Mouse (Mus musculus) forebrain, embryonic 14.5 days (tissue): Measurements from ENCODE around the gene Osbp2. TPM values are rescaled to one million over a fixed set of nuclear protein-coding genes. Genes with fewer than 3 reads are reported as not detected.

Experiments used
- ATAC-seq: fragments of 200-750 bp; cut with Nextera tagmentation; 2 replicates; pipeline ENCODE4 v1.8.0; 2017; ENCODE audit warnings: mild to moderate bottlenecking, moderate library complexity
- DNase-seq: peaks from one replicate; pipeline ENCODE4 v3.0.0-alpha.2; 2015; ENCODE audit warnings: low spot score
- H3K27ac ChIP-seq: fragments of 300-500 bp; sonication (generic); 2 replicates; pipeline ENCODE4 v1.5.1; 2014; ENCODE audit warnings: low read depth, mild to moderate bottlenecking, control low read depth, low read length, moderate library complexity
- H3K27me3 ChIP-seq: fragments of 300-500 bp; sonication (generic); replicated peaks from 2 replicates; pipeline ENCODE4 v1.6.1; 2014; ENCODE audit warnings: low read length, control low read depth, mixed read lengths; ENCODE audit not compliant: control insufficient read depth, insufficient read depth
- H3K36me3 ChIP-seq: fragments of 300-500 bp; sonication (generic); 2 replicates; pipeline ENCODE4 v1.6.1; 2014; ENCODE audit warnings: low read length, control low read depth; ENCODE audit not compliant: control insufficient read depth, insufficient read depth
- H3K4me1 ChIP-seq: fragments of 300-500 bp; sonication (generic); 2 replicates; pipeline ENCODE4 v1.6.1; 2014; ENCODE audit warnings: antibody characterized with exemption, low read length, control low read depth; ENCODE audit not compliant: control insufficient read depth, insufficient read depth
- H3K4me2 ChIP-seq: fragments of 300-500 bp; sonication (generic); 2 replicates; pipeline ENCODE4 v1.6.1; 2014; ENCODE audit warnings: mild to moderate bottlenecking, control low read depth, low read length
- H3K4me3 ChIP-seq: fragments of 300-500 bp; sonication (generic); 2 replicates; pipeline ENCODE4 v1.5.1; 2014; ENCODE audit warnings: low read depth, low read length, control low read depth
- H3K9ac ChIP-seq: fragments of 300-500 bp; sonication (generic); 2 replicates; pipeline ENCODE4 v1.6.1; 2014; ENCODE audit warnings: mild to moderate bottlenecking, low read length, control low read depth, moderate library complexity
- H3K9me3 ChIP-seq: fragments of 300-500 bp; sonication (generic); replicated peaks from 2 replicates; pipeline ENCODE4 v1.6.1; 2016; ENCODE audit warnings: low read length, control low read depth, mixed read lengths; ENCODE audit not compliant: control insufficient read depth
- WGBS: fragments of 180-500 bp; shearing (Covaris S2); extraction: QIAGEN DNeasy Blood & Tissue Kit; methylation state at CpG from one replicate; pipeline ENCODE4 v1.1.7; 2014; 5-methylcytosine and 5-hydroxymethylcytosine counted together
- polyA plus RNA-seq: library from polyadenylated mRNA; unstranded; fragments of >200 nt; fragmentation: Nextera tagmentation; extraction: Ambion mirVana; gene quantifications from 2 replicates; pipeline ENCODE4 v1.2.1, GENCODE M21; 2014

The Osbp2 gene
- polyA plus RNA-seq, 1 experiment from 2014 or later: 7.4 TPM

- ATAC-seq: no peak
Measured at GRCm38 (mm10) chr11:3742449-3742848, 121.3 kb downstream of the Osbp2 start.

GRCm38 (mm10) chr11:3741183-3741582 is 122.5 kb downstream of the Osbp2 start:
- DNase-seq (peak; percentile 52), ATAC-seq (no peak)
- Histone ChIP-seq H3K4me3 (no peak overlapping the region), H3K27ac (no peak overlapping the region), H3K36me3 (no peaks in the 10 kb centered on the region), H3K27me3 (no peaks in the 10 kb centered on the region), H3K9ac (no peak overlapping the region), H3K4me1 (no peaks in the 10 kb centered on the region), H3K9me3 (no peaks in the 10 kb centered on the region), H3K4me2 (no peak overlapping the region)
- WGBS: 80% methylated on average over 12 of the region's 12 CpGs

More at GRCm38 (mm10) chr11:3742449-3742848, 121.3 kb downstream of the Osbp2 start:
- Histone ChIP-seq H3K4me3 (no peak overlapping the region), H3K27me3 (no peaks in the 10 kb centered on the region), H3K9me3 (no peaks in the 10 kb centered on the region), H3K27ac (no peak overlapping the region), H3K9ac (no peak overlapping the region), H3K36me3 (no peaks in the 10 kb centered on the region), H3K4me2 (no peak overlapping the region), H3K4me1 (no peaks in the 10 kb centered on the region)
- 81% methylated on average over 8 of the region's 8 CpGs for WGBS
- DNase-seq: no peak

- Histone ChIP-seq H3K4me2 (no peak overlapping the region), H3K36me3 (no peaks in the 10 kb centered on the region), H3K27me3 (no peaks in the 10 kb centered on the region), H3K4me1 (peaks cover 6% of the 10 kb centered on the region; the same call in 1 of the 2 replicates), H3K9ac (no peak overlapping the region), H3K4me3 (no peak overlapping the region), H3K27ac (no peak overlapping the region), H3K9me3 (no peaks in the 10 kb centered on the region)
- WGBS: 86% methylated on average over 2 of the region's 2 CpGs
- ATAC-seq: no peak
- DNase-seq: no peak
Measured at GRCm38 (mm10) chr11:3738778-3739177, 124.9 kb downstream of the Osbp2 start.

GRCm38 (mm10) chr11:3735715-3736114 is 128.0 kb downstream of the Osbp2 start:
- ATAC-seq (no peak), DNase-seq (no peak)
- no peak overlapping the region for H3K9ac ChIP-seq
- no peak overlapping the region for H3K4me3 ChIP-seq
- no peaks in the 10 kb centered on the region for H3K36me3 ChIP-seq
- H3K27ac ChIP-seq: no peak overlapping the region
- no peak overlapping the region for H3K4me2 ChIP-seq
- H3K4me1 ChIP-seq: peaks cover 6% of the 10 kb centered on the region; the same call in 1 of the 2 replicates
- H3K9me3 ChIP-seq: no peaks in the 10 kb centered on the region
- no peaks in the 10 kb centered on the region for H3K27me3 ChIP-seq
- 85% methylated on average over 11 of the region's 11 CpGs for WGBS

- no peaks in the 10 kb centered on the region for H3K27me3 ChIP-seq
- H3K4me3 ChIP-seq: no peak overlapping the region
- no peaks in the 10 kb centered on the region for H3K9me3 ChIP-seq
- no peaks in the 10 kb centered on the region for H3K36me3 ChIP-seq
- peak overlapping the region; percentile 13; the same call in 1 of the 2 replicates for H3K9ac ChIP-seq
- ATAC-seq (peak; percentile 46; the same call in 1 of the 2 replicates), DNase-seq (peak; percentile 79)
- WGBS: 69% methylated on average over 14 of the region's 14 CpGs
- no peak overlapping the region for H3K4me2 ChIP-seq
- H3K27ac ChIP-seq: peak overlapping the region; percentile 79
- H3K4me1 ChIP-seq: peaks cover 6% of the 10 kb centered on the region; the same call in 1 of the 2 replicates
Measured at GRCm38 (mm10) chr11:3733933-3734636, 129.6 kb downstream of the Osbp2 start.

GRCm38 (mm10) chr11:3731469-3731868 is 132.2 kb downstream of the Osbp2 start:
- Histone ChIP-seq H3K9ac (no peak overlapping the region), H3K36me3 (no peaks in the 10 kb centered on the region), H3K4me2 (no peak overlapping the region), H3K4me1 (peaks cover 6% of the 10 kb centered on the region; the same call in 1 of the 2 replicates), H3K9me3 (no peaks in the 10 kb centered on the region), H3K27me3 (no peaks in the 10 kb centered on the region), H3K4me3 (no peak overlapping the region), H3K27ac (no peak overlapping the region)
- ATAC-seq (no peak), DNase-seq (no peak)
- 84% methylated on average over 4 of the region's 4 CpGs for WGBS

GRCm38 (mm10) chr11:3727438-3728105 is 136.1 kb downstream of the Osbp2 start:
- Histone ChIP-seq H3K27ac (no peak overlapping the region), H3K36me3 (no peaks in the 10 kb centered on the region), H3K4me2 (no peak overlapping the region), H3K9ac (no peak overlapping the region), H3K4me3 (no peak overlapping the region), H3K9me3 (no peaks in the 10 kb centered on the region), H3K4me1 (peaks cover 13% of the 10 kb centered on the region; the same call in 1 of the 2 replicates), H3K27me3 (no peaks in the 10 kb centered on the region)
- DNase-seq (no peak), ATAC-seq (no peak)
- 75% methylated on average over 9 of the region's 9 CpGs for WGBS

- H3K9me3 ChIP-seq: no peaks in the 10 kb centered on the region
- peaks cover 13% of the 10 kb centered on the region; the same call in 1 of the 2 replicates for H3K4me1 ChIP-seq
- 40% methylated on average over 10 of the region's 10 CpGs for WGBS
- H3K27me3 ChIP-seq: no peaks in the 10 kb centered on the region
- peak overlapping the region; percentile 18; the same call in 1 of the 2 replicates for H3K4me2 ChIP-seq
- peak overlapping the region; percentile 77; the same call in 1 of the 2 replicates for H3K27ac ChIP-seq
- ATAC-seq (peak; percentile 63; the same call in 1 of the 2 replicates), DNase-seq (peak; percentile 84)
- no peak overlapping the region for H3K4me3 ChIP-seq
- H3K9ac ChIP-seq: no peak overlapping the region
- H3K36me3 ChIP-seq: no peaks in the 10 kb centered on the region
Measured at GRCm38 (mm10) chr11:3725331-3726054, 138.2 kb downstream of the Osbp2 start.
